Mouse (Mus musculus): ENCODE results near the gene Gria1.
A peak's percentile ranks its signal among the peaks of the same experiment; 100 is the strongest.

Gene Gria1

DNA sequence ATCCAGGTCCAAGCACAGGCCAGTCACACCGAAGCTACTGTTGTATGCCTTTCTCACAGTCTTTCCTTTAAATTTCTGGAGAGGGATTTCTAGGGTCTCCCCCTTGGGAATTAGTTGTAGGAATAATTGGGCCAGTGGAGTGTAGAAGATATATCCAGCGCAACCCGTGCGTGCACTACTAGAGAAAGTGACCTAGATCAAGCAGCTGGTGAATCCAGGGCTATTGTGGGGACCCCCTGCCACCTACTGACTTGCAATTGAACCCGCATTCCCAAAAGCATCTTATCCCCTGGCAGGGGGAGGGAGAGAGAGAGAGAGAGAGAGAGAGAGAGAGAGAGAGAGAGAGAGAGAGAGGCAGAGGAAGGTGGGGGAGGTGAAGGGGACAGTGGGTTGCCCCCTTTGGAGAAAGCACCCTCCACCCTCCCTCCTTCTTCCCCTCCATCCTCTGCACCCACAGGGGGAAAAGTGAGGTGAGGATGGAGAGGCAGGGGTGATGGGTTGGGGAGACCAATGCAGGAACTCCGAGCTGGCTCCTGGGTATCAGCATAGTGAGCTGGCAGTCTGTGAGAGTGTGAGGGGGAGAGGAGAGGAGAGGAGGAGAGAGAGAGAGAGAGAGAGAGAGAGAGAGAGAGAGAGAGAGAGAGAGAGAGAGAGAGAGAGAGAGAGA is at the start of gene Gria1:
Gria1 (plus strand) TSS at position 364 of the 667 bp plus-strand sequence.
- no peak for DNase-seq

DNA sequence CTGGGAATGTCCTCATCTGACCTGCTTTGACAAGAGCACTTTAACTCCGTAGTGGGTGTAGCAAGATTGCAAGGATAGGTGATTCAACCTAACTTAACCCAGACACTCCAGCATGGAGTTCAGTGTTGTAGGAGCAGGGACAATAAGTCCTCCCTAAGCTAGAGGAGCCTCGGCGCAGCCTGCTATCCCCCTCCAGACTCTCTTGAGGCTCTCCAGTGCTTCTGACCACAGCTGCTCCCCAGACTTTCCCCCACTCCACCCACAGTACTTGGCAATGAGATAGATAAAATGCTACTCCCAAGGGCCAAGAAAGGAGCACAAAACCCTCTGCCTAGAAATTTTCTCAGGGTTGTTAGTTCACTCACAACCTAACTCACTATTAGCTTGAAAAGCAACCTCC is 49.4 kb upstream of the Gria1 start:
- DNase-seq, result no peak

DNA sequence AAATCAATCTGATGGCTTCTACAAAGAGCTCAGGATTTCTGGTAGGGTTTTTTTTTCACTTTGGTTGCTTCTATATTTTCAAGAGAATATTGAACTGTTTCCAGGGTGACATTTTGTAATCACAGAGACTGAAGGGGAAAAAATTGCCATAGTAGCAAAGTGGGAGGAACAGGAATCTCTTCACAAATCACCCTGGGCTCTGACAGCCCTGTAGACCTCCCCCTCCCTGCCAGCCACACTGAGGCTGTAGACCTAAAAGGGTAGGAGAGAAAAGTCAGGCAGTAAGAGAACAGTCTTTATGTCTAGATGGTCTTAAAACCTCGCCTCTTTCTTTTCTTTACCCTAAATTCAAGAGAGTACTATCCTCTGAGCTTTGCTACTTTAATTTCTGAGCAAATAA is 38.4 kb upstream of the Gria1 start:
- DNase-seq, result no peak

DNA sequence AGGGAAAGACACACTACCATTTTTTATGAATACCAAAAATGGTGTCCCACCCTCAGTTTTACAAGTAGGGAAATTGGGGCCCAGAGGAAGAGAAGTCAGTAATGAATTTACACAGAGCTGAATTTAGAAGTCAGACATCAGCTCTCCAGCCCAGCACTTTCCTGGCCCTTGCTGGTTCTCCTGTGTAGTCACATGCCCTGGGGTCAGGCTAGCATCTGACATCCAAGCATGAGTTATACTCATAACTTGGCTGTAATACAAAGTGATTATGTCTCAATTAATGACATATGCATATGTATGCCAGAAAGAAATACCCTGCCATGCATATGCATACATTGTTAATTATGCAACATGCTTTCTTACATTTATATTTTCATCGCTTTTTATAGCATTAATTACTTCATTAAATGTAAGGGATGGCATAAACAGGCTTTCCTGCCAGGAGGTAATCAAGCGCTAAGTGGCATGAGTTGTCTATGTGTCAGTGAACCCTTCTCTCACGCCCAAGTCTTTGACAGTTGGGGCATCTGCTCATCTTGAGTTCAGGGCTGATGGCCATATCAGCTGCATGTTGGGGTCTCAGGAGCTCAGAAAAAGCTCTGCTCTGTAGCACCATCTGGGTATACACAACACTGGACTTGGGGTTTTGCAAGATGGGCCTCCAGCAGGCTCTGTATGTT is 26.7 kb upstream of the Gria1 start:
- no peak for DNase-seq

DNA sequence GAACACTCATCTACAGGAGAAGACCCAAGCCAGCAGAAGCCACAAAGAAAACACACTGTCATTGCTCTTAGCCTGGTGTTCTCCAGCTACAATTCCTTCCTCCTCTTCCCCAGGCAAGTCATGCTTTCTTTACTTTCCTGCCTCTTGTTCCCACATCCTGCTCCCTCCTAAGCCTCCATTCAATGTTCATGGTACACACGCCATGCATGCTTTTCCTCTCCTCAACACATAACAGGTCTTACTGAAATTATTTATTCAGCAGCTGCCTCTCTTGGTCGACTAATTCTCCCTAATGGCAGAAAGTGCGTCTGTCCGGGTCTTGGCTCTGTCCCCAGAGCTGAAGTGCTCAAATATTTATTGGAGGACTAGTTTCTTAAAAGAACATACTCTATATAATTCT is 25.7 kb upstream of the Gria1 start:
- DNase-seq, result no peak

DNA sequence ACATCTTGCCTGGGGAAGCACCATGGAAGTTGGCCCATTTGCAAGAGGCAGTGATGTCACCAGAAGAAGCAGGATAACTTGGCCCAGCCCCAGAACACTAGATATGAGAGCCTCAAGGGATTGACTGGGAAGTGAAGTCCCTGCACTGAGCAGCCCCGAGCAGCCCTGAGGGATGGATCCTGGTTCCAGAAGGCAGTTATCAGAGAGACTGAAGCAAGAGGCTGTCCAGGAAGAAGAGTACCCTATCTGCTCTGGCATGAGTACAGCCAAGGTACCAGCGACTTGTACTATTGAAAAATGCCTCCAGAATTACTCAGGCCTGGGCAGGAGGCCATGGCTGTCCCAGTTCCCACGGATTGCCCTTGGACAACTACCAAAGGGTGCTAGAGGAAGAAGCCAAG is 11.6 kb upstream of the Gria1 start:
- peak; percentile 27 to 40 for DNase-seq

DNA sequence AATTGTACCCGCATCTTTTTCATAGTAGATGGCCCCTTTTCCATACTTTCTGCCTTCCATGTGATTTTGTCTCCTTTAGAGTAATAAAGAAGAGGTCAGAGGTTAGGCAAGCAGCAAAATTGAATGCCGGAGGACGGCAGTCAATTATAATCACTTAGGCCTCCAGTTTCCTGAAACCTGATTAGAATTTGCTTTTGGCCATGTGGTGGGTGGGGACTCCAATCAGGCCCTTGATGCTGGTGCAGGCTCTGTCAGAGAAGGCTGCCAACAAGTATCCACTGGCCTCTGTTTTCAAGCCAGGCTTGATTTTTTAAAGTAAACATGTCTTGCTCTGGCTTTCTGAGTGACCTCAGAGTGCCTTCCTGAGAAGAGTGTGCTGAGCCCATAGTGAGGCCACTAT is 6.6 kb upstream of the Gria1 start:
- DNase-seq, result no peak

DNA sequence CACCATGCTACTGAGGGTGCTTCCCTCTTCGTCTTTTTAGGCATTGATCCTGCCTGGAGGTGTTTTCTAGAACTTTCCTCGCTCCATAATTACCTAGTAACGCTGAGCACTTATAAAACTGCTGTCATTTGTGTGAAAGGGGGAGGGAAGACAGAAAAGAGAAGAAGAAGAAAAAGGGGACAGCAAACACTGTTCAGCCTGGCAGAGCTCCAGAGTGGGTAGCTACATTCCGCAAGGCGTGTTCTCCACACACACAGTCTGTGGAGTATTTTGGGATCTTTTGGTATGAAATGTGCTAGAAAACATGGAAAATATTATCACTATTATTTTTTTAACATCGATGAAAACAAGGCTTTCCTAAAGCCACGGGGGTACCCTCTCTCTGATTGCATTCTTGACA is 5.8 kb upstream of the Gria1 start:
- no peak for DNase-seq

DNA sequence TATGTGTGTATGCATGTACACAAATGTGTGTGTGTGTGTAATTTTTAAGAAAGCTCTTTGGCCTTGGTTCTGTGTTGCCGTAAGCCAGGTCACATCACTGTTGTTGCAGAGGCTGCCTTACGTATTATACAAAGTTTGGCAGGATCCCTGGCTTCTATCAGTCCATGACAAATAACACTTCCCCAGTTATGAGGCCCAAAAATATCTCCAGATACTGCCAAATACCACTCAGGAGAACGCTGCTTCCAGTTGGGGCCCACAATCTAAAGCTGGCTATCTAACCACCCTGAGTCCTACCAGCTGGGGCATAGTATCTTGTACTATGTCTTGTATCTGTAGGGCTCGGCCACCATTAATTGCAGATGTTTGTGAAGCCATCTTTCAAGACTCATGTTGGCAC is 3.4 kb upstream of the Gria1 start:
- DNase-seq, result no peak

DNA sequence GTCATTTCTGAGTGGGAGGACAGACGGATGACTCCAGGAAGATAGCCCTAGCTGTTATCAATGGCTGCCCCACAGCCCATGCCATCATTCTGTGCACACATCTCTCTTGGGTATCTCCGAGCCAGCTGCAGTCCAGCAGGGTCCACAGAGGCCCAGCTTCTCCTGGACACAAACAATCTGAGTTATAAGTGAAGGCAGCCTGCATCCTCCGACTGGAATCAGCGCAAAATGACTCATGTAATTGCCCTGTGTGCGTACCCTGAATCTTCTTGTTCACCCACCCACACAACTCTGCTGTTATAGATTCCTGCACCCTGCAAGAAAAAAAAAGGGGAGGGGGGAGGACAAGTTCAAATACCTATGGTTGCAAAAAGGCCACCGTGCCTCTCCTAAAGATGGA is 576 bp upstream of the Gria1 start:
- no peak for DNase-seq

DNA sequence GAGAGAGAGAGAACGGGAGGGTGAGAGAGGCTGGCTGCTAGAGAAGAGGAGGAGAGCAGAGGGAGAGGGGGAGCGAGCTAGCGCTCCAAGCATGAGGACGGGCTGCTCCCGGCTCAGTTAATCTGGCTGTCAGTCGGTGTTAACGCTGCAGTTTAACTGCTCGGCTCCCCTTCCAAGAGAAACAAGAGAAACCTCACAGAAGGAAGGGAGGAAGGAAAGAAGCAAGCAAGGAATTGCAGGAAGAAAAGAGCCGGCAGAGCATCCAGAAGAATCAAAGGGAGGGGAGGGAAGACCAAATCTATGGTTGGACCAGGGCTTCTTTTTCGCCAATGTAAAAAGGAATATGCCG is 478 bp downstream of the Gria1 start:
- no peak for DNase-seq

DNA sequence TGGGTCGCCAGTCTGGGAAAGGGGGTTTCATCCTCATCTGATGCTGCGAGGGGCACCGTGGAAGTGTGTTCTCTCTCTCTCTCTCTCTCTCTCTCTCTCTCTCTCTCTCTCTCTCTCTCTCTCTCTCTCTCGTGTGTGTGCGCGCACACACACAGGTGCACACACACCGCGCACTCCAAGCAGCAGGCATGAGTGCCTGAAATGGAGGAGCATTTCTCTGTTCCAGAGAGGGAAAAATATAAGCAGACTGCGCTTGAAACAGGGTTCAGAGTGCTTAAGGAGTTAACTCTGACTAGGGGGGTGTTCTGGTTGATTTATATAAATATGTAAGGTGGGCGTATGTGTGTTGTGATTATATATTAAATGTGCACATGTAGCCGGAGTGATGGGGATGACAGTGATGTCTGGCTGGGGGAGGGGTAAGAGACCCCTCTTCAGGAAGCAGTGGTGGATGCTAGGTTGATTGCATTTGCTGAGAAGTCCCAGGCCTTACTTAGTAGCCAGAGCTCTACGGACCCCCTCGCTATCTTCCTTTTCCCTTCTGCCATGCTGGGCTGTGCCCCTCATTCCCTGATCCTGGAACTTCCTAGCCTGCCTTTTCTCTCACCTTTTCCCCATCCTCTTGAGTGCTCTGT is 1.2 kb downstream of the Gria1 start:
- no peak for DNase-seq

DNA sequence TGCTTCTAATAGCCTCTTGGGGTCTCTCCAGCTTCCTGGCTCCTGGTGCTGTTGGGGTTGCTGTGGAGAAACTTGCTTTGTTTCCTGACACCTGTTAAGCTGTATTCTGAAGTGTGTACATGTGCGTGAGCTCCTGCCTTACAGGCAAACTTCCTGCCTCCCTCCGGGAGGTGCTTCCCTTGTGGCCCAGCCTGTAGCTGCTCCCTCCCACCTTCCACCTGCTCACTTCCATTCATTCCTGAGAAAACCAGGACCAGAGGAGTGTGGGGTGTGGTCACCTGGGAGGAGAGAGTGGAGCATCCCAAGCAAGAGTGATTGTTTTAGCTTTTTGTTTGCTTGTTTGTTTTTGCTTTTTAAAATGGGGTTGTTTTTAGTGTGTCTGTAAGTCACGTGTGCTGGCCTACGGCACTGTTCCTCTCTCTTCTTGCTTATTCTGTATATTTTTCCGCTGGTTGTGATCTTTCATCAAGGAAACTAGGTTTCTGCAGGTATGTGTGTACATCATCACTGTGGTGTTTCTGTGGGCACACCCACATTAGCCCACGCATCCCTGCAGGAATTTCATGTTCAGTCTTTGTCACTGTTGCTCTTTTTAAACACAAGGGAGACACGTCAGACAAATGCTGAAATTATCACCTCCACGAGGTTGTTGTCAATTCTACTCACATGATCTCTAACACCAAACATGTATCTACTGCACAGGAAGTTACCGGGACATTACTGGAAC is 2.4 kb downstream of the Gria1 start:
- DNase-seq, result no peak

DNA sequence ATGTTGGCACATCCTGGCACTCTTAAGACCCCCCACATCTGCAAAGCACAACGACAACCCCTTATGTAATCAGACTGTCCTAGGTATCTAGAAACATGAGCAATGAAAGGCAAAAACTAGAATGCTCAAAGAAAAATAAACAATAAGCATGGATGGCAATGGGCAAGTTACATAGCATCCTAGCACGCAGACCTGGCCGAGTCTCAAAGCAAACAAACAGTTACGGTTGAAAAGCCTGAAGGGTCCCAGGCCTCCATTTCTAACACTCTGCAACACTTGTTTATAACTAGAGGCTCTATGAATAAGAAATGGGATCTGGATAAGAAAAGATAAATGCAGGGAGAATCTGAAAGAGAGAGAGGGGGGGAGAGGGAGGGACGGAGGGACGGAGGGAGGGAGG is 3.2 kb downstream of the Gria1 start:
- DNase-seq, result no peak

DNA sequence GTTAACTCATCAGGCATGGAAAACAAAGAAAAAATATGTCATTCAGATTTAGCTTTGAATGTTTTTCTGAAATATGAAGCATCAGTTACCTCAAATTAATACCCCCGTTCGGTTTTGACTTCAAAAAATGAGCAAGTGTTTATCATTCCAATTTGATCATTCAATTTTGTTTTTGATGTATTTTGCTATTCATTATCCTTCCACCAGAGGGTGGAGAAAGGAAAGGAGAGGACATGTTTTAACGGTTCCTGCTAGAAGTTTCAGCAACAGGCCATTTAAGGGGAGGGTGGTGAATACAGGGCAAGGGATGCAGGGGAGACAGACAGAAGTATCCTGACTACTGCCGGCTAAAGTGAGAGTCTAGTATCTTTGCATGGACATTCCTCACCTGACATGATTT is 7.3 kb downstream of the Gria1 start:
- DNase-seq, result no peak

DNA sequence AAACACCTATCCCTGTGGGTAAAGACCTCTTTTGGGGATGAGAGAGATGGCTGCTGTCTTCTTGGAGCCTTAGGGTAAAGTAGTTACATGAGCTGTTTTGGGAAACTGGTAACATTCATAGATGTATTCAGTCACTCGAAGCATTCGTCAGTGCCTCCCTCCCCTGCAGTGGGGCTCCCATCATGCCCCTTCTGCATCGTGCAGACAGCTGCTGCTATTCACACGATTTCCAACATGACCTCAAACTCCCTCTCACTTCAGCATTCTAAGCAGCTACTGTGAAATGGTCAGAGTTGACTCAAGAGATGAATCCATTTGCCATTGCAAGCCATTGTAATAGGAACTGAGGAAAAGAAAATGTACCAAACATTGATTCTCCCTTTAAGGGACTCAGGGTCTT is 11.2 kb downstream of the Gria1 start:
- no peak for DNase-seq

DNA sequence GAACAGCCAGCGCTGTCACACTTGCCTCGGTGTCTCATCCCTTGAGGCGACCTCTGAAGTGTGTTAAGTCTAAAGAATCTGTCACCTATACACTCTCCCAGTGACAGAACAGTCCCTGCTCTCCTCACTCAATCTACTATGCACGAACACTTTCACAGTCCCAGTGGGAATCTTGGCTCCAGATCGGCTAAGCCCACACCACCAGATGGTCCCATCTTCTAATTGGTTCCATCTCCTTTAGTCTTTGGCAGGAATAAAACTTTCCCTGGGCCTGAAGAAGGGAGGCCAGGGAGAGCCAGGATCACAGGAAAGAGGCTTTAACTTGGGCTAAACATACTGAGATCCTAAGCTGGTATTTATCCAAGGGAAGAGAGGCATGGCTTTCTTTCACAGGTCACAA is 19.3 kb downstream of the Gria1 start:
- peak; percentile 65 to 69 for DNase-seq

DNA sequence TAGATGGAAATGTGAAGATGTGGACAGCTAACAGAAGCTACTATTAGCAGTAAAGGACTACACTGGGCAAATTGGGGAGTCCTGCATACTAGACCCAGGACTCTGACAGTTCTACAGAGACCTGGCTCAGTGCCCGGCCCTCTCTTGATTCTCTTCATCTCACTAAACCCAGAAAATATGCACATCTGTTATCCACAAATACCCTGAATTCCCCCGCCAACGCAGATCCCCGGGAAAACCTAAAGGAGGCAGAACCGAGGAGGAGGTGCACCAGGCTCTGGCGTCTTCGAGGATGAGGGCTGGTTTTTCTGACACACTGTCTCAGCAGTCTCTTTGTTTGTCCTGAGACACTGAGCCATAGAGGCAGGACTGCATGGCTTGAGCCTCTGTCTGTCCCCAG is 27.6 kb downstream of the Gria1 start:
- DNase-seq, result no peak

DNA sequence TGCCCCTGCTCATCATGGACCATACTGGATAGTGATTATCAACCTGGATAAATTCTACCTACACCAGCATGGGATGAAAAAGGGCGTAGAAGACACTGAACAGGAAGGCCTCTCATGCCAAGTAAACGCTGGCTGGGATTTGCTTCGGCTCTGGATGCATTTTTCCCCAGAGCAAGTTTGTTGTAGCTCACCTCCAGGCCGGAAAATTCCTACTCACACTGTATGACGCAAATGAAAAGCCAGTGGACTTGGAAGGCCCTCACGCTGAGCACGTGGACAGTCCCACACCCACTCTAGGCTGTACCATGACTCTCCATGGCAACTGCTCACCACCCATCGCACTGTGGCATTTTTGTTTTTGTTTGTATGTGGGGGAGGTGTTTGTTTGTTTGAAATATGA is 28.1 kb downstream of the Gria1 start:
- DNase-seq, result no peak

DNA sequence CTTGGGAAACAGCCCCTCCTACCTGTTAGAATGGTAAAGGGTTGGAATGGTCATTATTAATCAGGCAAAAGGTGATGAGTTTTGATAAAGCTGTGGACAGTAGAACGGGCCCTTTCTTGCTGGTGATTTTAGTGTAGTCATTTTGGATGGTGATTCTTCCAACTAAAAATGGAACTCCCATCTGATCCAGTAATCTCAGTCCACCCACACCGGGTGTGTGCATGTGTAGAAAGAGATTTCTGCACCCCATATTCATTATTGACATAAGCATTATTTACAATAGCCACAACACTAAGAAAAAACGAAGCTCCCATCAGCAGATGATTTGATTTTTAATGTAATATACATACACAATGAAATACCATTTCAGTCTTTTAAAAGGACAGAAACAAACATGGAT is 30.9 kb downstream of the Gria1 start:
- DNase-seq, result no peak

DNA sequence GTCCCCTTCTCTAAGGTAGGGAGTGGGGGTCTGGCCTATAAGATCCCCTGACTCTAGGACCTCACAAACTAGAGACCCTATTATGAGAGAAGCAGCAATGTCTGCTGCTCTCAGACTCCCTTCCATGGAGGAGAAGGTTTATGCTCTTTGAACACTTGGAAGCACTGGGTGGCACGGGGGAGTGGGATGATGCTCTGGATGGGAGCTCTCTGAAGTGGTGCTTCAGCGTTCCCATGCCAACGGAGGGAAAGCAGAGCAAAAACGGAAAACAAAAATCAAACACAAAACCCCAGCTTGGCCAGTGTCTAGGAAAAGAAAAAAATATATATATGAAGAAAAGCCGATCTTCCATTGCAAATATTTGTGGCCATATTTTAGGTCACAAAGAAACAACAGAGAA is 33.0 kb downstream of the Gria1 start:
- no peak for DNase-seq

DNA sequence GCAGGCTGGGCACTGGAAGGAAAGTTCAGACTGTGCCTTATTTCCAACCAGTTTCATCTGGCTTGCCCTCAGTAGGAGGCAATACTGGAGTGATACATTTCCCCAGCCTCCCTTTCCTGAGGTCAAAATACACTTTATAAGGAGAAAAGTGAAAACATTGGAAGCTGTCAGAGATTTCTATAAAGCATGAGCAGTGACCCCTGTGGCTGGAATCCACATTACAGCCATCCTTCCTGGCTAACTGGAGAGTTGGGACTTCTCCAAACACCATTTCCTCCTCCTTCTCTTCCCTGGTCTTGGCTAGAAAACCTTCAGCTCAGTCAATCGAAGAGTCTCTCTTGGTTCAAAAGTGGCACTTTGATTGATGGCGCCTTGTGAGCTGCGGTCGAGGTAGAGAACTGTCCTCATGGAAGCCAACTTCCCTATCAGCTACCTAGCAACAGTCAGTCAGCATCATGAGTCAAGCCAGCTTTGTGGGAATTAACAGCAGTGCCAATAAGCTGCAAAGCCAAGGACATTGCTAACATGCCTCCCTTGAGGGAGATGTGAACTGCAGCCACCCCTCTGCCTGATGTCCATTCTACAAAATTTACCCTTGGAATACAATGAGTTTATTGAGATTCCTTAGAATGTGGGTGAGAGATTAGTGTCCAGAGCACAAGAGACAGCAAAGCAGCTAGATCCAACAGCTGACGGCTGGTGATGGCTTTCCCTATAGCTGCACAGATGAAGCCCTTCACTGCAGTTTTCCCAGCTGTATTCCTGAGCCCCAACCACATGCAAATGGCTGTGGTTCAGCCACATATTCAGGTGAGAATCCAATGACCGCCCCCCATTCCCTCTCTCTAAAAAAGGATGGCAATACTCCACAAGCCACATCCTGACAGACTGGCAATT is 40.7 kb downstream of the Gria1 start:
- no peak for DNase-seq

DNA sequence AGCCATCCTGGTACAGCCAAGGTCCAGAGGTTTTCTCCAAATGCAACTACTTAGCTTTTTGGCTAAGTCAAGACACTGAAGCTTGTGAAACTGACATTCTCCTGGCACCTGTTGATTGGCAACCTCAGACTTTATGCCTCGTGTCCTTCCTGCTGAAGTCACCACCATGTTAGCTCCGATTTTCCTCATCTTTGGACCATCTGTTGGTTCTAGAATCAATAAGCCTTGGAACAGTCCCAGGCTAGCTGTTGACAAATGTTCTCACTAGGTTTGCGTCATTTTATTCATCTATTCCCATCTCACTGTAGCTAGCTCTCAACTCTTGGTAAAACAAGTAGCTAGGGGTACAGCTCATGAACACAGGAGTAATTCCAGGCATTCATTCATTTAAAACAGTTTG is 51.3 kb downstream of the Gria1 start:
- DNase-seq, result no peak

All from cerebellum, postnatal 36 days (tissue).